Mouse (Mus musculus) cerebellum, postnatal 36 days (tissue): Measurements from ENCODE around the gene Bdkrb2.
A peak's percentile ranks its signal among the peaks of the same experiment; 100 is the strongest.

Source experiments
- DNase-seq, 2 experiments: peaks; one replicate each; pipeline ENCODE4 v3.0.0; 2021 to 2022; ENCODE audit warnings: mixed read lengths in 2 of 2

The Bdkrb2 gene

DNA sequence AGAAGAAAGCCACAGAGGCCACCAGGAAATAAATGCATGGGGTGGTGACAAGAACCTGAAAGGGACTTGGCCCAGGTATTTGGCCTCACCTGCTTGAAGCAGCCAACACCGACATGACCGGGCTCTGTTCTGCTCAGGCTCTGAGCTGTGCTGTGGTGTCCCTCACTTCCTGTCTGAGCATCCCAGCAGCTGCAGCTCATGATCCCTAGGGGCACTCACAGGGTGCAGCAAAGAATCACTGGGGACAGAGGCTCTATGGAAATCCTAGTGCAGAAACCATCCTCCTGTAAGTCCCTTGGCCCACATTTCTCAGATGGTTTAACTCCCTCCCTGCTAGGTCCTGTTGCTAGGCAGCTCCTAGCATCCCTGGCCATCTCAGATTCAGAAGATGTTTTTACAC, 15.9 kb upstream of the Bdkrb2 start:
- no peak for DNase-seq

- no peak for DNase-seq
Measured at GRCm38 (mm10) chr12:105548001-105548400, 15.0 kb upstream of the Bdkrb2 start.

- DNase-seq = no peak
Measured at GRCm38 (mm10) chr12:105548881-105549280, 14.1 kb upstream of the Bdkrb2 start.

DNA sequence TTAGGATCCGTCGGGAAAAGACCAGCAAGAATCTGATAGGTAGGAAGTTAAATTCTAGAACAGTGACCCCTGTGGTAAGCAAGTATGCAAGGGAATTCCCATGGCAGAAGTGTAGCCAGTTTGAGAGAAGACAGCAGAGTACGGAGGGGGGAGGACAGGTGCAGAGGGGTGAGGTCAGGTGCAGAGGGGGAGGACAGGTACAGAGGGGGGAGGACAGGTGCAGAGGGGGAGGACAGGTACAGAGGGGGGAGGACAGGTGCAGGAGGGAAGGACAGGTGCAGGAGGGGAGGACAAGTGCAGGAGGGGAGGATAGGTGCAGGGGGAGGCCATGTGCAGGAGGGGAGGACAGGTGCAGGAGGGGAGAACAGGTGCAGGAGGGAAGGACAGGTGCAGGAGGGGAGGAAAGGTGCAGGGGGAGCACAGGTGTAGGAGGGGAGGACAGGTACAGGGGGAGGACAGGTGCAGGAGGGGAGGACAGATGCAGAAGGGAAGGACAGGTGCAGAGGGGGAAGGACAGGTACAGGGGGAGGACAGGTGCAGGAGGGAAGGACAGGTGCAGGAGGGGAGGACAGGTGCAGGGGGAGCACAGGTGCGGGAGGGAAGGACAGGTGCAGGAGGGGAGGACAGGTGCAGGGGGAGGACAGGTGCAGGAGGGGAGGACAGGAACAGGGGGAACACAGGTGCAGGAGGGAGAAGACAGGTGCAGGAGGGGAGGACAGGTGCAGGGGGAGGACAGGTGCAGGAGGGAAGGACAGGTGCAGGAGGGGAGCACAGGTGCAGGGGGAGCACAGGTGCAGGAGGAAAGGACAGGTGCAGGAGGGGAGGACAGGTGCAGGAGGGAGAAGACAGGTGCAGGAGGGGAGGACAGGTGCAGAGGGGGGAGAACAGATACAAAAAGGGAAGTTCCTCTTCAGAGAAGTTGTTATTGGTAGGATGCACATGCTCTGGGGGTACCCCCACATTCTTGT, 12.9 kb upstream of the Bdkrb2 start:
- no peak for DNase-seq

GRCm38 (mm10) chr12:105551551-105551989, 11.5 kb upstream of the Bdkrb2 start:
- peak; percentile 54 to 61 for DNase-seq

DNA sequence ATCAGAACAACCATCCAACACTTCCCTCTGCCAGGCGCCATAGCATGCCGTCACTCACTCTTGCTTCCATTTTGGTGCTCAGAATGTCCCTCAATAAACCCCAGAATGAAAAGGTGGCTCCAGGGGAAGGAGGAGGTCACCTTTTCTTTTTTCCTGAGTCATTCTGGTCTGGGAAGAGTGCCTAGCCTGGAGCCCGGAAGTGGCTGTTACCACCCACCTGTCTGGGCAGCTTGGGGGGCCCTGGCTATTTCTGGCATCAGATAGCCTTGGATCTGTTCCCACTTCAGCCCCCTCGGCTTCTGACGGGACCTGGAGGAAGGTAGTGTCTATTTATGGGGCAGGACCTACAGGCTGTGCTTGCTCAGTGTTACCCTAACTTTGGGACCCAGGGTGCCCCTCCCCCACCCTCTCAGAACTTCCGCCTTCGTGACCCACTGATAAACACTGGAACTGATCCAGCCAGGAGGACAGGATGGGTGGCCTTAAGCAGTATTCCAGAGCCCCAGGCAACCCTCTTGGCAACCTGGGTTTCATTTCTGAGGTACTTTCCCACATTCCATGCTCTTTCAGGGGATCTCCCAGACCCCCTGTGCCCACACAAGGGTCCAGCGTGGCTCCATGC, 8.8 kb upstream of the Bdkrb2 start:
- DNase-seq = no peak

DNA sequence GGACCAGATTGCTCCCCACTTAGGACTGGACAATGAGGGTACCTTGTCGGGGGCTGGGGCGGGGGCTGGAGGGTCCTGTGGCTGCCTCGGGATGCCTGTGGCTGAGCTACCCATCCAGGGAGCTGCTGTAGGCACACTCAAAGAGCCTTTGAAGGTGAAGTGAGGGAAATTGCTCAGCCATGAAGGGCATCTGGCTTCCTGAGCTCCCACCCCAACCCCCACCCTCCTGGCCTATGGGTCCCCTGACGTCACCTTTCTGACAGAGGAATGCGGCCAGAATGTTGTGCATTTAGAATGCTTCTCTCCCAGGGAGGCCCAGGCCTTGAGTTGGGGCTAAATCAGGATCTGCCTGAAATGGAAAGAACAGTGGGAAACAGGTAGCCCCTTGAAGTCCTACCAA, 7.9 kb upstream of the Bdkrb2 start:
- no peak for DNase-seq

DNA sequence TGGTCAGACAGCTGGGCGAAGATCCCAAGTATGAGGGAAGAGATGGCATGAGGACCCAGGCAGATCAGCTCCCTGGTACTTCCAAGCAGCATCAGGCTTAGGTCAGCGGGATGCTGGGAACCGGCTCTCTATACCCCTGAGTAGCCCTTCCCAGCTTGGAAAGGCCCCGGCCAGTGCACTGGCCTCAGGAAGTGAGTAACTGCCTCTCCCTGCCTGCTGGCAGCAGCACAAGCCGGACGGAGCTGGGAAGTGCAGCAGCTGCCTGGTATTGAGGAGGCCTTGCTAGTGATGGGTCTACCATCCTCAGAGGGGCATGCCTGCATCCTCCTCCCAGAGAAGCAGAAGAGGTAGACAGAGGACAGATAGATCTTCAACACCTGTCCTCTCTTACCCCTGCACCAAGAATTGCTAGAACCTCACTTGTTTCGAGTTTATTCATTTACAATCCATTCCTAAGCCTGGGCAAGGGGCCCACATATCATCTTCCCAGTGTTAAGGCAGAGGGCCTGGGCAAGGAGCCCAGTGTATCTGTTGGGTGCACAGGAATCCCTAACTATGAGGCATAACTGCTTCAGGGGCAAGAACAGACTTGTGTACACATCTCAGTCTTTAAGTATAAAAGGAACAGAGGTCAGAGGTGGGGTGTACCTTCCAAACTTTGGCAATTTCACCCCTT, 5.6 kb upstream of the Bdkrb2 start:
- no peak for DNase-seq

- DNase-seq = no peak
Measured at GRCm38 (mm10) chr12:105561007-105561534, 2.0 kb upstream of the Bdkrb2 start.

DNA sequence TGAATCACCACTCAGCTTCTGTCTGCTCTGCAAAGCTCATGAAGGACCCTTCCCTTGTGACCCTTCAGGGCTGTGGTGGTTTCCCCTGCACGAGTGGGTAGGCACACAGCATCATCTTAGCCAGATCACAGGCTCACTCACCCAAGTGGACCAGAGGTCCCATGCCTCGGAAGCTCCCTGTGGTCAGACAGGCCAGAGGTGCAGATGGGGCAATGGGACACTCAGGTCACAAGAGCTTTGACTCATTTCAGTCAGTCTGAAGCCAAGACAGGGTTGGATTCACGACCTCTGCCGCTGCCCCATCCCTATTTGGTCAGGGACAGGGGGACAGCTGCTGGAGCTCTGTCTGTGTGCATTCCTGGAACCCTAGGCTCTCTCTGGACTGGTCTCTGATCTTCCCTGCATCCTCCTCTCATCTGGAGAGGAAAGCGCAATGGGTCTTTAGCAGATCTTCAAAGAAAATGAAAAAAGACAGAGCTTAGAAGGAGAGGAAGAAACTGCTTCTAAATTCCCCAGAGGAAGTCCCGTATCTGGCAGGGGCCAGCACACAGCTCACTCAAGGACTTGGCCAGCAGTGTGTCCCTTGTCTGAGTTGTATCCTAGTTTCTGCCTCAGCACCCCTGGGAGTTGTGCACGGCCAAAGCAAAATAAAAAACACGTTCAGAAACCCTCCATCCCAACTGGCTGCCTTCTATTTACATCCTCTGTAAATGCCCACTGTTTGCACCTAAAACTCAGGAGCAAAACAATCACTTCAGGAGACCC, 788 bp upstream of the Bdkrb2 start:
- no peak for DNase-seq

DNA sequence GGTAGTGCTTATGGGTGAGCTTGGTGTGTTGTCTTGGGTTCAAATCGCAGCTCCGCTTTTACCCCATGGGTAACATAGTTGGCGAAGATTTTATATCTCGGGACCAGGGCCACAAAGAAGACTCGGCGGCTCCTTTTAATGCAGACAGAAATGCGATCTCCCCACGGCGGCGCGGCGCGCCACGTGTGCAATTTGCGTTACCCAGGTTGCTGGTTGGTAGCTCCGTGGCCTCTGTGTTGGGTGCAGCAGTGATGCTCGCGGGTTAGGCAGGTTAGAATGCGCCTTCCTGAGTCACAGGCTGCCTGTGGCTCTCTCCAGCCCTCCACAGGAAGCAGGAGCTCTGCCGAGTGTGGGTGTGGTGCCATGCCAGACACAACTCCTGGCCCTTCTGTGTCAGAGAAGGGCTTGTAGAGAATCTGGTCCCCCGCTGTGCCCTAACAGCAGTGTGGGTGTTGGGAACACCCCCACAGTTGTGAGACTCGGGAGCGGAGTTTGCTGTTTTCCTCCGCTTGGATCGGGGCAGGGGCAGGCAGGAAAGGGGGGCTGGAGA, 775 bp downstream of the Bdkrb2 start:
- no peak for DNase-seq

GRCm38 (mm10) chr12:105565221-105565620, 2.2 kb downstream of the Bdkrb2 start:
- no peak for DNase-seq

DNA sequence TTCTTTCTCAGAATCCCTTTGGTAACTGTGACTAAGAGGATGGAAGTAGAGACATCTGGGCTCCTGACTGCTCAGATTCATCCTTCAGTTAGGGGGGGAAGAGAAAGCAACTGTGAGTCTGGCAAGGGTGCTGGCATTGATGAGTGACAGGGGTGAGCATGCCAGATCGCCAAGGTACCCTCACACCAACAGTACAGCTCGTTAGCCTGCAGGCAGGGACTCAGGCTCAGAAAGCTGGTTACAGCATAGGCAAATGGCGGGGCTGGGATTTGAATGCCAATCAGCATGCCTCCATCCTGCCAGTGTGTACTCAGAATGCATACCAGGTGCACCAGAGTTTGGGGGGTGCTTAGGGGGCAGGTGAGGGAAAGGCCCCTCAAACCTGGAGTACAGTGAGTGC, 8.8 kb downstream of the Bdkrb2 start:
- no peak for DNase-seq

- DNase-seq = no peak
Measured at GRCm38 (mm10) chr12:105572622-105573021, 9.6 kb downstream of the Bdkrb2 start.

DNA sequence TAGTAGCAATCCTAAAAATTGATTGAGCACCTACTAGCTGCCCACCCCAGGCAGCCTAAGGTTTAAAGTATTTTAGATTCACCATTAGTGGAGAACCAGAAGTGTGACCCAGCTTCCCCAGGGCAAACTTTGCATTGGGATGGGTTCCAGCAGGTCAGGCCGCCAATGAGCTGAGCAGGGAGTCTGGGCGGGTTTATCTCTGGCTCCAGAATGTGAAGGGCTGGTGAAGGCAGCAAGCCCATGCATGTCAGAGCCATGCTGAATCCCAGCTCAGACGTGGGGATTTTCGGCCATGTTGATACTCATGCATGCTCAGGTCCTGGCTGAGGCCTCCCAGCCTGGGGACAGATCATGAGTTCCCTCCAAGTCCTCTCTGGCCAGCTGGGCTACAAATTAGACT, 11.3 kb downstream of the Bdkrb2 start:
- no peak for DNase-seq

DNA sequence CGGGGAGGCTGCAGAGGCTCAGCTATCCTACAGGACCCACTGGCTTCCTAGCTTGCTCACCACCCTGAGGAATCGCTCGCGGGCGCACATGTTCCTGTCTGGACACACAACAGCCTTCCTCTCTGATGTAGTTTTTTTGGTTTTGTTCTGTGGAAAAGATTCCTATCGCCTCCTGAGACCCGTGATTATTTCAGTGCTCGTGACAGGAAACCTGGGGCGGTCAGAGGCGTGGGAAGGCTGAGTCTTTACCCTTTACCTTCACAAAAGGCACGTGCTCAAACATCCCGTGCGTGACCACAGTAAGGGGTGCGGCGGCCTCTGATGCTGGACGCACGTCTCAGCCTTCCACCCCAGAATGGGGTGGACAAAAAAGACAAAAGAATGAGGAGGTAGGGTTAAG, 17.5 kb downstream of the Bdkrb2 start:
- no peak for DNase-seq

DNA sequence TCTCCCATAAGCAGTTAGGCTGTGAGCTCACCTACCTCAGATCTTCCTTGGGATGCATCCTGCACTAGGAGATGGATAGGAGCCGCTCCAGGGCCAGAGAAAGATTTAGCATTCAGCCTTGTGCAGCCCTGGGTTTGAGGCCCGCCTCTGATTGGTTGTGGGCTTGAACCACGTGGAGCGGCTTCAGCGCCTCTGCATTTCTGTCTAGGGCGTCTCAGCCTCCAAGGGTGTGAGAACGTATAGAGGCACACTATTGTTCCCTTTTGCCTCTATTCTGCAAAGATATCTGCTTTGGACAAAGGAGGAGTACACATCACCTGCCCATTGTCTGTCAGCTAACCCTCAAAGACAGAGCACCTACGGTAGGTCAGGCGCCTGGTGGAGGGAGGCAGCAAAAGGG, 19.5 kb downstream of the Bdkrb2 start:
- DNase-seq = no peak

- no peak for DNase-seq
Measured at GRCm38 (mm10) chr12:105583484-105583883, 20.5 kb downstream of the Bdkrb2 start.

- DNase-seq = peak; percentile 73 to 76
Measured at GRCm38 (mm10) chr12:105584851-105585250, 21.8 kb downstream of the Bdkrb2 start.

DNA sequence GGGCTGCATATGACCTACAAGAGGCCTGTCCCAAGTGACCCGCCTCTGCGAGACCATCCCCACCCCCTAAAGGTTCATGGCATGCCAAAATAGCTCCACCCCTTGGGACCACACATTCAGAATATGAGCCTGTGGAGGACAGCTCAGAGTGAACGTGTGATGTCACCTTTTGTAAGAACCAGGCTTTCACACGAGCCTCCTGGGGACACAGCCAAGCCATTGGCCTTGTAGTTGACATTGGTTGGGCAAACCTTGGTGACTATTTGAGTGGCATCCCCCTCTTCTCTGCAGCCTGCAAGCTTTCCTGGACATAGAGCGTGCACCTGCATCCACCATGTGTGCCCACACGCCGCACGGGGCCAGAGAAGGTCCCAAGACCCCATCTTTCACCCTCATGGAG, 24.5 kb downstream of the Bdkrb2 start:
- no peak for DNase-seq

DNA sequence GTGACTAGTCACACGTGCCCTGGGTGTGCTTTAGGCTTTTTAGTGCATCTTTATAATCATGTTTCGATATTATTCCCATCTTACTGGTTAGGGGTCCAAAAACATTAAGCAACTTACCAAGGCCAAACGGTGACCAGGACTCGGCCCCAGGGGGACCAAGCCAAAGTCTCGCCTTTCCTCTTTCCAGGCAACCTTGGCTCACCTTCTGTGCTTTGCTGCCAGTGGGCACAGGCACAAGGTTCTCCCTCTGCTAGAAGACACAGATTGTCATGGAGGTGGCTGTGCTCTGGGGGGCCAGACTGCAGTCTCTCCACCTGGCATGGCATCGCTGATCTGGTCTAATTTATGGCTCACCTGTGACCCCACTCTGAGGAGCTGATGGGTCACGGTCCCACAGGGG, 27.8 kb downstream of the Bdkrb2 start:
- peak; percentile 31 to 46 for DNase-seq

DNA sequence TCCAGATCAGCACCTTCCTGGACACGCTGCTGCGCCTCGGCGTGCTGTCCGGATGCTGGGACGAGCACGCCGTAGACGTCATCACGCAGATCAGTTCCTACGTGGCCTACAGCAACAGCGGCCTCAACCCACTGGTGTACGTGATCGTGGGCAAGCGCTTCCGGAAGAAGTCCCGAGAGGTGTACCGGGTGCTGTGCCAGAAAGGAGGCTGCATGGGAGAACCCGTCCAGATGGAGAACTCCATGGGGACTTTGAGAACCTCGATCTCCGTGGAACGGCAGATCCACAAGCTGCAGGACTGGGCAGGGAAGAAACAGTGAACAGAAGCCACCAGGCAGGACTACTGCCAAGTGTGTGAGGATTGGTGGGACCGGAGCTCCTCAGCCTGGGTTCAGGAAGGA, 29.3 kb downstream of the Bdkrb2 start:
- peak; percentile 56 to 58 for DNase-seq
